Mouse (Mus musculus) cerebellum, adult 9-10 months (tissue): Measurements from ENCODE around the gene Myl3.

ENCODE experiments used
- DNase-seq: peaks from one replicate; pipeline ENCODE4 v3.0.0; 2022

Myl3 gene

DNA sequence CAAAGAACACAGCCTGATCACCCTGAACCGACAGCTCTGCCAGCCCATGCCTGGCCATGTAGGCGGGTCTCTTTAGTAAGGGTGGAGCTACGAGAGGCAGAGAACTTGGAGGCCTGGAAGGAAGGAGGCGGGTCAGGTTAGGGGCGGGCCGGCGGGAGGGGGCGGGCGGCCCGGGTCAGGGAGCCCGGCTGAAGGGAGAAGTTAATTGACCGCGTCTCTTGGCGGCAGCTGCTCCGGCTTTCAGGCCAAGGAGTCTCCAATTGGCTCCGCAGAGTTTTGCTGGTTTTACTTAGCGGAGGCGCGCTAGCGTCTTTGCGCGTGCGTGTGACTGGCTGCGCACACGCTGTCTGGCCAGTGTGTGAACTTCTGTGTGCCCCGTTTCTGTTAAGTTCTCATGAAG, 9.0 kb upstream of the Myl3 start:
- DNase-seq = no peak

DNA sequence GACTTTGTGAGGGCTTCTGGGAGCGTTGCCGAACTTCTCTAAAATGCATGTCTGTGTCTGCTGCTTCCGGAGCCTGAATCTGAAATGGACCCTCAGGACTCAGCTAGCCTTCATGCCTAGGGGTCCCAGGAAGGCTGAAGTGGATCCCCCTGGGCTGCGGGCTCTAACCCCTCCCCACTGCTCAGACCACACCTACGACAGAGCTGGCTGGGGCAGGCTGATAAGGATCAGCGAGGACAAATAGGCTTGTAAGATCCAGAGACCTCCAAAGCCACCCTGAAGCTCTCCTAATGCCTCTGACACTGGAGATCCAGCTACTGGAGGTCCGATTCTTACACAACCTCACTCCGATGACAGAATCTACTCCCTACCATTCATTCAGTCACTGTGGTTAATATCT, 8.6 kb upstream of the Myl3 start:
- DNase-seq = no peak

DNA sequence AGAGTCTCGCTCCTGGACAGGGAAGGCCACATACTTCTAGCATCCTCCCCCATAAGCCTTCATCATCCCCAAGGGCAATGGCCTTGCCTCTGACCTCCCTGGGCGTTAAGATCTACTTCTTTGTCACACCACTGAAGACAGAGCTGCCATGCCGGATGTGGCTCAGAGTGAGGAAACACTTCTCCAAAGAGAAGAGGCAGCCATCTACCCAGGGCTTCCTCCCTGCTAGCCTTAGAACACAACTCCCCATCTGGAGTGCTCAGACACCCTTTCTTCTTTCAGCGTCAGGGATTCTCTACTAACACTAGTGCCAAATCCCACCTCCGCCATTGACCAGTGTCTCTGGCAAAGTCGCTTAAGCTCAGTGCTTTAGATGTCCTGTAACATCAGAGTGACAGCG, 7.5 kb upstream of the Myl3 start:
- no peak for DNase-seq

DNA sequence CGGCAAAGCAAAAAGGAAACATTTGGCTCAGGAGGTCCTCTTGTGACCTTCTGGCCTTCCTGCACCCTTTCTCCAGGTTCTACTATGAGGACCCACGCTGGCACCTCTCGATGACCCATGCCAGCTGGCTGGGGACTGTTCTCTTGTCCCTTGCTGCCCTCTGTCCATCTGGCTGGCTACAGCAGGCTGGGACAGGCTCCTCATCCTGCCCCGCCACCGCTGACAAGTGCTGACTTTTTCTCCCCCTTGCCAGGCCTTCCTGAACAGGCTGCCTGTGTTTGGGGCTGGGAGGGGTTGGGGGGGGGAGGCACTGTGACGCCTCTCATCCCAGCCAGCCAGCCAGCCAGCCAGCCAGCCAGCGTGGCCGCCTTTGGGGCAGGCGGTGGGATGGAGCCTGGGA, 5.3 kb upstream of the Myl3 start:
- no peak for DNase-seq

DNA sequence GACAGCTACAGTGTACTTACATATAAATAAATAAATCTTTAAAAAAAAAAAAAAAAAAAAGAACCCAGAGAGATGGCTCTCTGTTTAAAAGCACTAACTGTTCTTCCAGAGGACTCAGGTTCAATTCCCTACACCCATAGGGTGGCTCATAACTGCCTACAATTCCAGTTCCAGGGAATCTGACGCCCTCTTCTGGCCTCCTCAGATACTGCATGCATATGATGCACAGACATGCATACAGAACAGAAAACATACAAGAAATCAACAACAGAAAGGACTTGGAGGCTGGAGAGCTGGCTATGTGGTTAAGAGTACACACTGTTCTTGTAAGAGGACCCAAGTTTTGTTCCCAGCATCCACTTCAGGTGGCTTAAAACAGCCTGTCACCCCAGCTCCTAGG, 3.6 kb upstream of the Myl3 start:
- no peak for DNase-seq

DNA sequence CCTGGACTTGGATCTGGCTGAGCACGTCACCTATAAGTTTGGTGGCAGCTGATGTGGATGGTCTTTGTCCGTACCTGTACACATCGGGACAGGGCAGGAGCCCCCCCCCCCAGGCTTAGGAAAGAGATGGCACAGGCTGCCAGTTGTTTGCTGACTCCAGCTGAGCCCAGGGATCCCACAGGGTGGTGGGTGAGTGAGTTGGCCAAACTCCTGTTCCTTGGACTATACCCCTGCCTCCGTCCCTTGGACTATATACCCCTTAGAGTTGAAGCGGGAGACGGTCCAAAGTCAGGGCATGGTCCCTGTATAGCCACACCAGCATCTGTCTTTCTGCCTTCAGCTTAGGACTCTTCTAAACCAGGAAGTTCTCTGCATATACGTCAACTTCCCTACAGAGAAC, 1.7 kb upstream of the Myl3 start:
- DNase-seq = no peak

DNA sequence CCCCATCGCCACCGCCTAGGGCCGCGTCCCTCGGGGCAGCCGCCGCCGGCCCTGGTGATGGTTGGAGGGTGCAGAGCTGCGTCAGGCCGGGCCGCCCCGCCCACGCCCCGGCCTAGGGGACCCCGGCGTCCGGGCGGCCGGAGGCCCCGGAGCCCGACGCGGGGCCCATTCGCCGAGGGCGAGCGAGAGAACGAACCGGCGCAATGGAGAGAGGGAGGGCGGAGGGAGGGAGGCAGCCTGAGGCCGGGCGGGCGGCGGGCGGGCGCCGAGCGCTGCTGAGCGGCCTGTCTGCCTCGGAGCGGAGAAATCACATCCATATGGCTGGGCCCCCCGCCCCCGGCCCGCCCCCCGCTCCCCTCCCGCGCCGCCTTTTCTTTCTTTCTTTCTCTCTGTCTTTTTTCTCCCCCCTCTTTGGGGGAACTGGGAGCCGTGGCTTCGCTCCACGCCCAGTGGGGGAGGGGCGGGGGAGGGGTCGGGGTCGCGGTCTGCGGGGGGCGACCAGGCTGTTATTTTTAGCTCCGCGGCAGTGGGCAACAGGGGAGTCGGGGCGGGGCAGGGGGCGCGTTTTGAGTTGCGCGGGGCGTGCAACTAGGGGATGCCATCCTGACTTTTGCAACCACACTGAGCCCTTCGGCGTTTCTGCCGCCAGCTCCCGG, 762 bp downstream of the Myl3 start:
- no peak for DNase-seq

DNA sequence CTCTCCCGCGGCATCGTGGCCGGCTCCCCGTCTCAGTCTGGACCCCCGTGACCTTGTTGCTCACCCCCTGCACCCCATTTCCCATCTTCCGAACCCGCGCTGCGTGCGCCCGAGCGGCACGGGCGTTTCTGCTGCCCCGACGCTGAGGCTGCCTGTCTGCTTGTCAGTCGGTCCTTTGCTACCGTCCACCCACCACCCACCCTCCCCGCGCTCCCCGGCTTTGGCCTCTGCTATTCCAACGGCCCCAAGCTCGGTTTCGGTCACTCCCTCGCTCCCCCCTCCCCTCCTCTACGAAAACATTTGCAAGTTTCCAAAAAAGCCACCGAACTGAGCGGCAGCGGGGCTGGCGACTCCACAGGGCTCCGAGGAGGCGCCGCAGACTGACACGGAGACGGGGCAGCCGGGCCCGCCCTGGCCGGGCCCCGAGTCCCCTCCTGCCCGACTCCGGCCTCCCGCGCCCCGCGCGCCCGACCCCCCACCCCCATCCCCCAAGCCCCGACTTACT, 1.3 kb downstream of the Myl3 start:
- DNase-seq = no peak

DNA sequence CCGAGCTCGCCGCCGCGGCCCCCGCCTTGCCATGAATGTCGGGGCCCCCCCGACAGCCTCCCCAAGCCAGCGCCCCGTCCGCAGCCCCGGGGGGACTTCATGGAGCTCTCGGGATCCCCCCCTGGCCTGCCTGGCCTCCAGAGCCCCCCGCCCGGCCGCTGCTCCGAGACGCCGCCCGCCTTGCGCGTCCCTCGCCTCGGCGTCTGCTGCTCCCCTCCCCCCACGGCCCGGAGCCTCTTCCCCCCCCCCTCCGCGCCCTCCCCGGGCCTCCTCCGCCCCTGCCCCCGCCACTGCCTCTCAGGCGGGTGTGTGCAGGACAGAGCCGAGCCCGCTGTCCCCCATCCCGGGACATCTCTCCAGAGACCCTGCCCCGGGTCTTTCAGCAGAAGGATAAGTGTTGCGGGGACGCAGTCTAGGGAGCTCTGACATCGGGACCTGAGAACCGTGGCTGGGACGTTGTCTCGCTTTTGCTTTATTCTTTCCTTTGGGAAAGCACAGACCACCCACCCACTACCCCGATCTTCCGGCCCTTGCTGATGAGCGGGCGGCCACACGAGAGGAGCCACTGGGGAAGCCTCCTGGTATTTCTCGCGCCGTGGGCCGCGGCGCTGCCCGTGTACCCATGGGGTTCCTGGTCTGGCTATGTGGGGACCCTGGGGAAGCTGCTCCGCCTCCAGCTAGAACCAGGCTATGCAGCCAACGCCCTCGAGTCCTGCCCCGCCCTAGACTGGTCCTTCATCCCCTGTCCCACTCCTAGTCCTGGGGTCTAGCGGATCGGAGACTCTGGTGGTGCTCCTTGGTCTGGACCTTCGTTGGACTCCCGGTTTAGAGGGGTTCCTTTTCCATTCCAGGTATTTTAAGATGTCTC, 2.0 kb downstream of the Myl3 start:
- no peak for DNase-seq

DNA sequence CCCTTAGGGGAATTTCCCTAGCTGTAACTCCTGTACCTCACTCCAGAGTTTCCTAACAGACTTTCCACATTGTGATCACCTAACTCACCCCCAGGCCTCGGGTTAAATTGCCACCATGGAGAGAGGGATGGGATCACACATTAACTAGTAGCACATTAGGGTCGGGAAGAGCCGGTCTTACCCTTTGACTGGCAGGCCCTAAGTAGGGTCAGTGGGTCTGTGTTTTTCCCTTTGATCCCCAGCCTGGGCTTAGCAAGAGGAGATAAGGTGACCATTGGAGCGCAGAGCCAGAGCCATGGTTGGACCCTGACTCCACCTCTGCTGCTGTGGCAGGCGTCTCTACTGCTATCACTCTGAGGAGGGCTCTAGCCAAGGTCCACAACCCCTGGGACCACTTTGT, 4.1 kb downstream of the Myl3 start:
- no peak for DNase-seq

DNA sequence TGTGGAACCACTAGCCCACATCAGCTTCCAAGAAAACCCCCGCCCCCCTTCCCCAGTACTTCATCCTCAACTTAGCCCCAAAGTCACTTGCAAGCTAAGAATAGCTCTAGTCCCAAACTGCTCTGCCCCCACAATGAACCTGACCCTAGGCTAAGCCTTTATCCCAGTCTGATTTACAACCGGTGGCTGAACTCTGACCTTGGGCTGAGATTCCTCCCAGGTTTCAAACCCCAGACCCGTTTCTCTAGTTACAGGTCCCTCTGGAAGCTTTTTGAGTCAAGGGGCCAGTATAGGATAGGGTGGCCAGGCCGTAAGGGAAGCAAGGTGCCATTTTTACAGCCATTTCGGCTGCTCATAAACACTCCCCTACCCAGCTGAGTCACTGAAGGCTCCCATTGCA, 4.6 kb downstream of the Myl3 start:
- no peak for DNase-seq

DNA sequence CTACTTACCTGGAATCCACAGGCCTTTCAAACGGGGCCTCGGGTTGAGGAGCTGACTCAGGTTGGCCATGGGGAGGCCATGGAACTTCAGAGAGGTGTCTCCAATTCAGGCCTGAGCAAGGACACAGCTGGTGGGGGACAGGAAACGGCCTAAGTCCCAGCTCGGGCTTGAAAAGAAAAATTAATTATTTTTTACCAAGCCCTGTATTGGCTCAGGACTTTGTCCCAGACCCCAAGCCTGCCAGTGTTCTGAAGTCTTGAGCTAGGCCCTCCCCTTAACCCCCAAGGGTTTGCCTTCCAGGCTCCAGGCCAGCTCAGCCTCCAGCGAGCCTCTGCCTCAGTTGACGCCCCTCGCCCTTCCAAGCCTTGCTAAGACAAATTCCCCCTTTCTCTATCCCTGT, 5.3 kb downstream of the Myl3 start, which contains the start of gene Pth1r:
Gene Pth1r (minus strand): TSS at position 185 of the 400 bp plus-strand sequence.
- no peak for DNase-seq

DNA sequence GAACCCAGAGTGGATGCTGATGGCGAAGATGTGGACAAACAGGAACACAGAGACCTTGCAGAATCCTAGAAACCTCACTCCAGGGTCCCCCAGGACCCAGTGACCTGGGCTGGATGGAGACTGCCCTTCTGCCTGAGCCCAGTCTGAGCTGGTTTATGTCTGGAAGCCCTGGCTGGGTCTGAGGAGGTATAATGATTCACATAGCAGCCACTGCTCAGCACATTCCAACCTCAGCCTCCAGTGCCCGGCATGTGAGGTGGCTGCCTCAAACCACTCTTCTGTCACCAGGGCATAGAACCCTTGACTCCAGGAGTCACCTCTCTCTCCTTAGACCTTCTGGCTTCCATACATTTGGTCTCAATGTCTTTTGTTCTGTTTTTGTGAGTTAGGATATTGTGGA, 6.8 kb downstream of the Myl3 start:
- DNase-seq = no peak

DNA sequence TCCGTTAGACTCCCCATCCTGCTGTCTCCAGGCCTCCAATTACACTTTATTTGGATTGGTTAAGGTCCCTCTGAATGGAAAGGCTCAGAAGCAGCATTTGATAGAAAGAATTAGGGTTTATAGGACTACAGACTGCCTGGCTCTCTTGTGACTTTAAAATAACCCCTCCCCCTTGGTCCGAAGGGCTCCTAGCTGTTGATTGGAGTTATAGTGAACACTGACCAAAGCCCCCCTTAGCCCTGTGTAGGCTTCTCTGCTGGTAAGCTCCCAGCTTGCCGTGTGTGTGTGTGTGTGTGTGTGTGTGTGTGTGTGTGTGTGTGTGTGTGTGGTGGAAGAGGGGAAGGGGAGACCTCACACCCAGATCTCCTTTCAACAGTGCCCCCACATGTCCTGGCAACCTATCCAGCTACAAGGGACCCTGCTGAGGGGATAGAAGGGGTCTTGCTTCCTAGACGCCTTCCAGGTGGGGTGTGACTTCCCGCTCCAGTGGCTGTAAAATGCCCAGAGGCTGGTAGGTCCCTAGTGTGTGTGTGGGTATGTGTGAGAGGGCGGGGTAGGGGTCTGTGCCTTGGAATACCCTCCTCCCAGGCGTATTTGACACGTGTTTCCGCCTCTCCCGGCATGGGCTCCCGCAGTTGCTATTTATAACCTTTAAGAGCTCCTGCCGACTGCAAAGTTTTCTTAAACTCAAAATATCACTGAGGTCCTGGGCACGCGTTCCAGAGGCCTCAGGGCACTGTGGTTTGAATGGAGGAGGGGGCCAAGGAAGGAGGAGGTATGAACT, 8.9 kb downstream of the Myl3 start:
- no peak for DNase-seq

DNA sequence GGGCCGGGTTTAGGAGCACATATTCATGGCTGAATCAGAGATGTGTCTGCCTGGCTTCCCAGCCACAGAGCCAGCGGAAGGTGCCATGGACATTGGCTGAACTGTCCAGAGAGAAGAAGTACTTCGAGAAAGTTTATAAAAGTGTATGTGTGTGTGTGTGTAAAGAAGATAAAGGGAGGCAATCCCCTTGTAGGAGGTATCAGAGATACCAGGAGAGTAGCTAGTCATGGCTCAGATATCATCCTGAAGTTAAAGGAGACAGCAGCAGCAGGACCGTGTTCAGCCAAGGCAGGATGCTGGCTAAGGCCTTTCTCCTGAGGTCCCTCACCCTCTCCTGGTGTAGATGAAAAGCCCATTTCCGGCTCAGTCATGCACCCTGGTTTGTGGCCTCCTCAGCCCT, 9.8 kb downstream of the Myl3 start:
- no peak for DNase-seq

DNA sequence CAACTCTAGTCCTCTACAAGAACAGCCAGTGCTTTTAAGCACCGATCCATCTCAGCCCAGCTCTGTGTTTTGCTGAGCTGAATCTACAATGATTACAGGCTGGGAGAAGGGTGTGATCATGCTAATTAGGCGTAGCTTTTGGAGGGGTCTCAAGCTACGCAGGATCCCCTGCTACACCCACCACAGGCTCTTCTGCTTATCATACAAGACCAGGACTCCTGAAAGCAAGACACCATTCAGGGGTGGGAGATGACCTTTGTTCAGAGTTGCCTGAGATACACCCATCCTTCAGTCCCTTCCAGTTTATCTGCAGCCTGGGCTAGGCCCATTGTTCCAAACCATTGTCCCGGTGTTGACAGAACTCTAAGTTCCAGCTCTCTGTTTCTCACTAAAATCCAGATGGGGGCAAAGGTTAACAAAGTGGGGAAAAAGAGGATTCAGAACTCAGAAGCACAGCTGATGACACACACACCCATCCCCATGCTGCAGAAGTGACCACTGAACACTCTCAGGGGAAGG, 11.3 kb downstream of the Myl3 start:
- no peak for DNase-seq

DNA sequence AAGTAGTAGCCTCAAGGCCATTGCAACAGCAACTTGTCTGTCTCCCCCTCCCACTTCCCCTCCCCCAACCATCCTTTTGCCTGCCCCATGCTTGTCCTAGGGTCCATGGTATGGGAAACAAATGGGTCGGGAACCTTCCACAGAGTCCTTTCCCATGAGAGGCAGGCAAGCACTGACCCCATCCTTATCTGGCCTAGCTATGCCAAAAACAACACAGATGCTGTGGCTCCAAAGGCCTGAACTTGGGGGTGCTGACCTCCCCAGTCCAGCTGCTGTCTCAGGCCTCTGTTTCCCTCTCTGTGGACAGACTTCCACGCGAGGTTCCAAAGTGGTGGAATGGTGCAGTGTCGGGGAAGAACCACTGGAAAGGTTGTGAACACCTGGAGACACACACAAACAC, 12.1 kb downstream of the Myl3 start:
- DNase-seq = no peak

DNA sequence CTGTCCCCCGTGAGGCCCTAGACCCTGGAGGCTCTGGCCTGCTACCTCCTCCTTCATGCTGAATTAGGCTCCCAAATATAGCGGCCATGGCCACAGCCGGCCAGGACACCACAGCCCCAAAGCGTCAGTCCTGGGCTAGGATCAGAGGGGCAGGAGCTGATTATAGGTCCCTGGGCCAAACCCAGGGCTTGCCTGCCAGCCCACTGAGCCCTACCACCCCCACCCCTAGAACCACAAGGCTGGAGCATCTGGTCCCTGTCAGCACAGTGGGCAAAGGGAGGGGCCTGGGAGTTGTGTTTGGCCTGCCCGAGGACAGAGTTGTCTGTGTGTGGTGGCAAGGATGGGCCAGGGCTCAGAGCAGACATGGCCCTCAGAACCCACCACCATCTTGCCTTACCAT, 16.2 kb downstream of the Myl3 start:
- no peak for DNase-seq

DNA sequence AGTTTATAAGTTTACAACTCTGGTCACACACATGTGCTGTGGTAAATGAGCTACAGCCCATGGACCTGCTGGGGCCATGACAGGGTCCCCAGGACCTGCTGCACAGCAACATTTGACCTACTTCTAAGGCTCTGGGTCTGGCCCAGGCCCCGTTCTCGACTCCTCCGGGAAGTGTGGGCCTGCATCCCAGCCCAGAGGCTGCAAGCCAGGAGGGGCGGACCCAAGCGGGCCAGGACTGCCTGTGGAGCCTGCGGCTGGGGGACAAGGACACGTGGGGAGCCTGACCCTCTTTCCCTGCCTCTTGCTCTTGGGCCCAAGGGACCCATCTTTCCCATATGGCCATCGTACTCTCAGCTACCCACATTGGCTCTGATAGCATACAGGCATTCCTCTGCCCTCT, 16.9 kb downstream of the Myl3 start:
- DNase-seq = no peak

DNA sequence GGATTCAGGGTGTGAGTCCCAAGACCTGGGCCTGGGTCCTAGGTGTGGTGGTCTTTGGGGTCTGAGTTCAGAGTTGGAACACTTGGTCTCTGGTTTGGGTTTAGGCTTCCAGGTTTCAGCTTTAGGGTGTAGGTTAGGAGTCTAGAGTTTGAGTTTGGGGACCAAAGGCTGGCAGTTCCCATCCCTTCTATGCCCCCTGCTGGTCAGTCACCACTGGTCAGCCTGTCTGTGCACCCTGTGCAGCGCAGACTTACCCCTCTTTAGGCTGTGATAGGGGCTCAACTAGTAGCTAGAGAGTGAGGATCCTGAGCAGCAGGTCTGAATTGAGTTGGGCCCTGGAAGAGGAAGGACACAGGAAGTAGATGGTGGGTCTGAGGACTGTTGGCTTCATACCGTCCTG, 17.6 kb downstream of the Myl3 start:
- DNase-seq = no peak

DNA sequence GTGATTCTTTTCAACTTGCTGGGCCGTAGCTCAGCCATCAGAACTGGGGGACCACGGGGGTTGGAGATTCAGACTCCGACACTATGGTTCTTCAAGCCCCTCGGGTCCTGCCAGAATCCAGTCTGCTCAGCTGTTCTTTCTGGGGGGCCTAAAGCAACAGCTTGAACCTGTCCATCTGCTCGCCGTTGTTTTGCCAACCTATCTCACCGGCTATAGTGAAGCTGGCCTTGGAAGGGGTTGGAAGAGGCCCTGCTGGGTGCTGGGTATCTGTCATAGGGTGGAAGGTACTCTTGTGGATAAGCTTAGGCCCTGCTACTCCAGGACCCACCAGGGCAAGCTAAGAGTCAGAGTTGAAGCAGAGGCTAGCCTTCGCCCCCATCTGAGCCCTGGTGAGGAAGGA, 19.2 kb downstream of the Myl3 start:
- DNase-seq = no peak

DNA sequence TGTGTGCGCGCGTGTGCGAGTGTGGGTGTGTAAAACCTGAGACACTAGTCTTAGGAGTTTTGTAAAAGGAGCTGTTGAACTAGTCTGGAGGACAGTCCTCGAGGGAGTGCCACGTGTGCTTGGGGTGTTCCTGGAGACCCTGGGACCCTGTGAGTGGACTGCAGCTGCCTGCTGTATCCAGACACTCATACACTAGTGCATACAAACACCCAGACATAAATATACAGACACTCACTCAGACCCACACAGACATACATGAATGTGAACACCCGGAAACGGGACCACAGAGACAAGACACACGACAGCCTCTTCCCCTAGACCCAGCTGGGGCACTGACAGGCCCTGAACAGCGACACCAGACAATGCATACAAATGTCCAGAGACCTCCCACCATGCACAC, 21.1 kb downstream of the Myl3 start:
- no peak for DNase-seq

DNA sequence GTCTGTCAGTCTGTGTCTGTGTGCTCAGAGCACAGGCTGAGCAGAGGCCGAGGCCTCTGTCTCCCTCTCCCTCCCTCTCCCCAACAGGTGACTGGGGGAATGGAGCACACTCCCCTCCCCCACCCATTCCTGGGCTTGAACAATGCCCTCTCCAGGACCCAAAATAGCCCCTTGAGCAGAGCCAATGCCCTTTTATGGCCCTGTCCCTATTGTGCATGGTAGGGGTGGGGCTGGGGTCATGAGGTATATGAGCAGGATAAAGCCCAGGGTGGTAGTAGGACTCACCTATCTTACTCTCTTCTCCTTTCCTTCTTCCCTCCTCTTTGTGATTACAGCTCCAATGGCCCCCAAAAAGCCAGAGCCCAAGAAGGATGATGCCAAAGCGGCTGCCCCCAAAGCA, 21.7 kb downstream of the Myl3 start:
- DNase-seq = no peak

DNA sequence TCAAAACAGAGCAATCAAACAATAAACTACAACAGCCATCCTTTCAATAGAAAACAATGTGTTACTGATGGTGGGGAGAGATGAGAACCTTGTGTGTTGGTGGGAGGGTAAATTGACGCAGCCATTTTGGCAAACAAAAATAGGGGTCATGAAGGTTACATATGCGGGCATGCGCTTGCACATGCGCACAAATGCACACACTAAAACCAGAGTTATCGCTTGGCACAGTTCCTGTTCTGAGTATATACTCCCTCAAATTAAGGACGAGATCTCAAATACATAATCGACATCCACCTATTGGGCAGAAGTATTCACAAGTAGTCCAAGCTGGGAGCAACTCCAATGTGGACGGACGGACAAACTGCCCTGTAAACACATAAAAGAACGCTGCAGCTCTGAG, 30.7 kb downstream of the Myl3 start:
- no peak for DNase-seq
